Mouse (Mus musculus) stomach, embryonic 16.5 days (tissue): ENCODE measurements around the gene Gpx8. TPM values are rescaled to one million over a fixed set of nuclear protein-coding genes. Genes with fewer than 3 reads are reported as not detected.

Experiments
- ATAC-seq: fragments of 200-750 bp; cut with Nextera tagmentation; 2 replicates; pipeline ENCODE4 v1.8.0; 2017; ENCODE audit warnings: moderate number of reproducible peaks, moderate TSS enrichment; ENCODE audit not compliant: insufficient read depth, low FRiP score
- H3K27ac ChIP-seq: fragments of 300-500 bp; sonication (generic); 2 replicates; pipeline ENCODE4 v1.5.1; 2014; ENCODE audit warnings: low read length
- H3K27me3 ChIP-seq: fragments of 300-500 bp; sonication (generic); 2 replicates; pipeline ENCODE4 v1.6.1; 2014; ENCODE audit warnings: low read length, control low read depth, mixed read lengths; ENCODE audit not compliant: control insufficient read depth, insufficient read depth
- H3K36me3 ChIP-seq: fragments of 300-500 bp; sonication (generic); 2 replicates; pipeline ENCODE4 v1.6.1; 2014; ENCODE audit warnings: low read length; ENCODE audit not compliant: control insufficient read depth, insufficient read depth
- H3K4me1 ChIP-seq: fragments of 300-500 bp; sonication (generic); 2 replicates; pipeline ENCODE4 v1.6.1; 2014; ENCODE audit warnings: low read length, control low read depth, mixed read lengths; ENCODE audit not compliant: control insufficient read depth, insufficient read depth
- H3K4me2 ChIP-seq: fragments of 300-500 bp; sonication (generic); 2 replicates; pipeline ENCODE4 v1.6.1; 2014; ENCODE audit warnings: low read depth, low read length, mixed read lengths
- H3K4me3 ChIP-seq: fragments of 300-500 bp; sonication (generic); replicated peaks from 2 replicates; pipeline ENCODE4 v1.5.1; 2014; ENCODE audit warnings: mild to moderate bottlenecking, low read length
- H3K9ac ChIP-seq: fragments of 300-500 bp; sonication (generic); 2 replicates; pipeline ENCODE4 v1.6.1; 2014; ENCODE audit warnings: low read length
- H3K9me3 ChIP-seq: fragments of 300-500 bp; sonication (generic); replicated peaks from 2 replicates; pipeline ENCODE4 v1.6.1; 2016; ENCODE audit warnings: low read length, control low read depth; ENCODE audit not compliant: control insufficient read depth
- WGBS: fragments of 180-500 bp; shearing (Covaris S2); extraction: QIAGEN DNeasy Blood & Tissue Kit; methylation state at CpG from one replicate; pipeline ENCODE4 v1.1.7; 2014; 5-methylcytosine and 5-hydroxymethylcytosine counted together
- polyA plus RNA-seq: library from polyadenylated mRNA; unstranded; fragments of >200 nt; fragmentation: Nextera tagmentation; extraction: Ambion mirVana; gene quantifications from 2 replicates; pipeline ENCODE4 v1.2.1, GENCODE M21; 2015

Gene Gpx8
- polyA plus RNA-seq: 143 and 156 TPM in 2 replicates

DNA sequence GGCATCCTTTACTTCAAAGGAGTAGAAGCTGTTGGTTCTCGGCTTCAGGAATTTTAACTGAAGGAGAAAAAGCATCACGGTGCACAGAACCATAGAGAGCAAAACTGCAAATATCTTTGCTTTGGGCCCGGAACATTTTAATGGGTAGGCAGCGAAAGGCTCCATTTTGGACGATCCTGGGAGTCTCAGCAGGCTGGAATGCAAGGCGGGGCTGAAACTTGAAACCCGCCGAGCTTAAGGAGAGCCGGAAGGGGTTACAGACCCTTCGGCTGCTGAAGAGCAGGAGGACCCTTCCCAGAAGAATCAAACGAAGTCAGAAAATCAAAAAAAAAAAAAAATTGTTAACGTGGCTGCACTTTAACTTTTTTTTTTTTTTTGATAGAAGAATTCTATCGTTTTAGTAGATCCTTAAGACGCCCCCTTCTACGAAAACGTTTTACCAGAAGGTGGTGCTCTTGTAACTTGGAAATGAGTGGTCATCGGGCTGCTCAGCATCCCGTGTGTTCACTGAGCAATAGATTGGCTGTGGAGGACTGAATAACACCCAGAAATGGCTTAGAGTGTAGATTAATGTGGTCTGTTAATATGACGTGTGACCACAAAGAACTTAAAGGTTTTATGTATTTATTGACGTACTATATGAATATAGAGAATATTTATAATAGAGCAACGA, at the start of gene Gpx8:
Gpx8 (minus strand) TSS at position 200 of the 673 bp plus-strand sequence.
- Histone ChIP-seq H3K4me1 (no peaks in the 10 kb centered on the region; the same call in 1 of the 2 replicates), H3K27ac (peak within 1 kb of the TSS; percentile 80), H3K9me3 (no peaks in the 10 kb centered on the region), H3K4me3 (peak within 1 kb of the TSS; percentile 61), H3K9ac (peak within 1 kb of the TSS; percentile 67), H3K27me3 (no peaks in the 10 kb centered on the region), H3K36me3 (peaks cover 8% of the 10 kb centered on the region; the same call in 1 of the 2 replicates), H3K4me2 (peak within 1 kb of the TSS; percentile 50)
- ATAC-seq: peak; percentile 90; the same call in 1 of the 2 replicates
- 2% methylated on average over 21 of the region's 21 CpGs for WGBS

DNA sequence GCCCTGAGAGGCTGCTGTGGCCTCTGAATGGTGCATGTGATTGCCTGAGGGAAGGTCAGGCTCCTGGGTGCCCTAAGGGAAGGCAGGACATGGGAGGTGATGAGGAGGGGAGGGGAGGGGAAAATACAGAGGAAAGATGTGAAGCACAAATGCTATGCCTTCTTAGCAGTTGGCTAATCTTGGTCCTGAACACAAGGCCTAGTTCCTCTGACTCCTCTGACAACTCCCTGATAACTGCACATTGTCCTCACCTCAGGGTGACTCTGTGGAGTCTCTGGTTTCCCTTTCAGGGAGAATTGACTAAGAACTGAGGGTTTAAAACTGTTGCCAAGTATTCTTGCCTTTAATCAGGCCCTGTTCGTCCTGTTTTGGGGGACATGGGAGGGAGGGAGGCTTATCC, 48.4 kb upstream of the Gpx8 start:
- Histone ChIP-seq H3K4me3 (no peak overlapping the region), H3K36me3 (no peaks in the 10 kb centered on the region), H3K4me1 (no peaks in the 10 kb centered on the region), H3K4me2 (no peak overlapping the region), H3K9ac (no peak overlapping the region), H3K27me3 (no peaks in the 10 kb centered on the region), H3K27ac (no peak overlapping the region), H3K9me3 (no peaks in the 10 kb centered on the region)
- ATAC-seq: no peak
- 81% methylated on average over 1 of the region's 1 CpGs for WGBS

DNA sequence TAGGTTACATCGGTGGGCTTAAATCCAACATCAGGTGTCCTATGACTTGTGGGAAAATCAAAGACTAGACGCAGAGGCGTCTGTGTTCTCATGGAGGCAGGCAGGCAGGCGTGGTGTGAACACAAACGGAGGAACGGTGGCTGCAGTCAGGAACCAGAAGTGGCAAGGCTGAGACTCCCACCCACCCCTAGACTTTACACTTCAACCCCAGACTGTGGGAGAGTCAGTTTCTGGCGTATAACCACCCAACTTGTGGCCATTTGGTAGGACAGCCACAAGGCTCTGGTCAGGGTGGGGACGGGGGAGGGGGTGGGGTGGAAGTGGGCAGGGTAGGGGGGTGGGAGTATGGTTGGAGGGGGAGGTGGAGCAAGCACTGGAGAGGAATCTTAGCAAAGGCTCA, 44.3 kb upstream of the Gpx8 start:
- Histone ChIP-seq H3K4me1 (no peaks in the 10 kb centered on the region), H3K9me3 (no peaks in the 10 kb centered on the region), H3K27ac (no peak overlapping the region), H3K9ac (no peak overlapping the region), H3K36me3 (no peaks in the 10 kb centered on the region), H3K4me2 (no peak overlapping the region), H3K27me3 (no peaks in the 10 kb centered on the region), H3K4me3 (no peak overlapping the region)
- WGBS: 49% methylated on average over 8 of the region's 8 CpGs
- ATAC-seq: no peak

DNA sequence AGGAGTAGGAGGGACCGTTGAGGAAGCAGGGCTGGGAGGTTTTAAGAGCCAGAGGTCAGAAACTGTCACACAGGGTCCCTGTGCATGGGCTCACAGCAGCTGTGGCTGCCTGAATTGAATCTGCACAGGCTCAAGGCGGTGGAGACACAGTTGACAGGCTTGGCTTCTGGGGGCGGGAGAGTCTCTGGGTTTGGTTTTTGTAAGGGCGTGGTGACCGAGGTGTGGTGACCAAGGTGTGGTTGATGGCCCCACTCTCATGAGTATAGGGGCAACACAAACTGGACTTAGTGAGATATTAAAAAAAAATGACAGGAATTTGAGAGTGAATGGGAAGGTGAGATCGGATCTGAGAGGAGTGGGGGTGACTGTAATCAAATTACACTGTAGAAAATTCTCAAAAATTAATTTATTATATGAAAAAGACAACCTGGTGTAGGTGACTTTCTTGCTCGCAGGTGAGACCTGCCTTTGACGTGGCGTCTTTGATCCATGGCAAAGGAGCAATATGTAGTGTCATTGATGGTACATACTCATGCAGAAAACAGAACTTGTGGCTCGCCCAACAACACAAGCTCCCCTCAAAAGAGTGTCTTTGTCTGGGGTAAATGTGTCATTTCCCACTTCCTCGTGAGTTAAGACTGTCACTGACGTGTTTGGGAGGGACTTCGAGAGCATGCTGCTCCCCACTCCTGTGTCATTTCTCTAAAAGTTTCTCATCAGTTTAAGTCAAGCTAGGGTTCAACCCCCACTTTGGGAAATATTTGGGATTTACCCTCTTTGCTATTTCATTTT, 41.2 kb upstream of the Gpx8 start:
- H3K4me2 ChIP-seq: no peak overlapping the region
- H3K27me3 ChIP-seq: no peaks in the 10 kb centered on the region
- H3K36me3 ChIP-seq: no peaks in the 10 kb centered on the region
- no peak overlapping the region for H3K9ac ChIP-seq
- no peak overlapping the region for H3K27ac ChIP-seq
- WGBS: 70% methylated on average over 13 of the region's 13 CpGs
- ATAC-seq: no peak
- H3K4me3 ChIP-seq: no peak overlapping the region
- no peaks in the 10 kb centered on the region for H3K4me1 ChIP-seq
- no peaks in the 10 kb centered on the region for H3K9me3 ChIP-seq

DNA sequence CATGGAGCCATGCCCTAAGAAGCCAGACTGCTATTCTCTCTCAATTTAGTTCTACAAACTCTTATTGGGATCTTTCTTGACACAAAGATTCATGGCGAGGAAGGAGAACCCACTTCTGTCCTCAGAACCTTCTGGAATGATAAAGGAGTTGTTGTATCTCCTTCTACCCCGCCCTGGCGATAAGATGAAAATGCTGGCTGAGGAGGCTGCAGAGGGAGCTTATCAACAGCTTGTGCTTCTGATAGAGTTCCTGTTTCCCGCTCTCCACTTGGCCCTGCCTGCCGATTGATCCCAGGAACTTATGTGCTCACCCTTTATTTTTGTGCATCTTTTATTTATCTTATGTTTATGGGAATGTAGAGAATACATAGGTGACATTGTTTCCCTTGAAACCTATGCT, 38.5 kb upstream of the Gpx8 start:
- no peak overlapping the region for H3K9ac ChIP-seq
- no peak for ATAC-seq
- H3K4me2 ChIP-seq: no peak overlapping the region
- H3K36me3 ChIP-seq: no peaks in the 10 kb centered on the region
- no peaks in the 10 kb centered on the region for H3K9me3 ChIP-seq
- no peak overlapping the region for H3K27ac ChIP-seq
- WGBS: 64% methylated on average over 5 of the region's 5 CpGs
- no peak overlapping the region for H3K4me3 ChIP-seq
- H3K27me3 ChIP-seq: no peaks in the 10 kb centered on the region
- H3K4me1 ChIP-seq: no peaks in the 10 kb centered on the region

DNA sequence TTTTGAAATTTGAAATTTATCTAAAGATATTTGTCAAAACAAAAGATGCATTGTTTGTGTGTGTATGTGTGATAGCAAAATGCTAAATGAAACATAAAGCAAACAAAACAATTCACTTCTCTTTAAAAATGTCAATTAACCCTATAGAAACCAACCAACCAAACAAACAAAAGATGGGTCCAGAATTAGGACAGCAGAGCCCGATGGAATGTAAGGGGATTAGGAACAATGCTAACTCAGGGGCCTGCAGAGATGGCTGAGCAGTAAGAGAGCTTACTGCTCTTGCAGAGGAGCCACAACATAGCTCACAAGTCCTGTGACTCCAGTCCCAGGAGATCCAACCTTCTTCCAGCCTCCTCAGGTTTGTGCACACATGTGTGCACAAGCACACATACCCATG, 35.9 kb upstream of the Gpx8 start:
- no peaks in the 10 kb centered on the region for H3K27me3 ChIP-seq
- no peak for ATAC-seq
- 68% methylated on average over 1 of the region's 1 CpGs for WGBS

DNA sequence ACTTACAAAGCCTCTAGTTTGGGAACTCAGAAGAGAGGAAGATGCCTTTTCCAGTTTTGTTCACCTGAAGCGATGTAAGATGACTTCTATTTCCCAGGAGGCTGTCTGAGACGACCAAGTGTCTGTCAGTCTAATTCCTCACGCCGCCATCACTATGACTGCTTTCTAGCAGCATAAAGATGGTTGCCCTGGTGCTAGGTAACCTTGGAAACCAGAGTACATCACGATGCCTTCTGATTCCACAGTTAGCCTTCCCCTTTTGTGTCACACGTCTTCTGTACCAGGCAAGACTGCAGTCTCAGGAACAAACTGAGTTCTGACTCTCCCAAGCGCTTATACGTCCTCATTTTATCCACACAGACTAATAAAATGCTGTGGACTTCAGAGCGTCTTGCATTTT, 32.8 kb upstream of the Gpx8 start:
- no peak overlapping the region for H3K9ac ChIP-seq
- 85% methylated on average over 9 of the region's 9 CpGs for WGBS
- no peak for ATAC-seq
- no peak overlapping the region for H3K27ac ChIP-seq
- no peak overlapping the region for H3K4me2 ChIP-seq
- no peaks in the 10 kb centered on the region for H3K36me3 ChIP-seq
- no peaks in the 10 kb centered on the region for H3K9me3 ChIP-seq
- H3K4me3 ChIP-seq: no peak overlapping the region
- H3K27me3 ChIP-seq: no peaks in the 10 kb centered on the region
- H3K4me1 ChIP-seq: no peaks in the 10 kb centered on the region

More for the DNA sequence above, 35.9 kb upstream of the Gpx8 start:
- Histone ChIP-seq H3K36me3 (no peaks in the 10 kb centered on the region), H3K4me3 (no peak overlapping the region), H3K9me3 (no peaks in the 10 kb centered on the region), H3K4me1 (no peaks in the 10 kb centered on the region), H3K27ac (no peak overlapping the region), H3K4me2 (no peak overlapping the region), H3K9ac (no peak overlapping the region)

DNA sequence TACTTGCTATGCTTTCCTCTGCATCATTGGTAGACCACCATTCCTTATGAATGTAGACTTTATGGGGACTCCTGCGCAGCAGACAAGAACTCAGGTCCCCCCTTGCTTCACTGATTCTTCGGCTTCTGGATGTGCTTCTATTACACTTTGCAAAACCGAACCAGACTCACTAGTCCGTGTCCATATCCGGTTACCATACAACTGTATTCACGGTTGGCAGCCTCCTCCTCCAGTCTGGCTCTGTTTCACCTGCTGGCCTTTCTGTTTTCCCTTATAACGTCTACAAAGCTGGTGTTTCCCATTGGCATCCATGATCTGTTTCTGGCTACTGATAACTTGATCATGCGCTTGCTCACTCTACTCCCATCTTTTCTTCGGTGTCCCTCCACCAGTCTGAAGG, 18.3 kb upstream of the Gpx8 start:
- Histone ChIP-seq H3K4me3 (no peak overlapping the region), H3K4me2 (no peak overlapping the region), H3K27me3 (no peaks in the 10 kb centered on the region), H3K9me3 (no peaks in the 10 kb centered on the region), H3K9ac (no peak overlapping the region), H3K27ac (no peak overlapping the region), H3K4me1 (no peaks in the 10 kb centered on the region), H3K36me3 (no peaks in the 10 kb centered on the region)
- no peak for ATAC-seq
- 85% methylated on average over 9 of the region's 9 CpGs for WGBS

DNA sequence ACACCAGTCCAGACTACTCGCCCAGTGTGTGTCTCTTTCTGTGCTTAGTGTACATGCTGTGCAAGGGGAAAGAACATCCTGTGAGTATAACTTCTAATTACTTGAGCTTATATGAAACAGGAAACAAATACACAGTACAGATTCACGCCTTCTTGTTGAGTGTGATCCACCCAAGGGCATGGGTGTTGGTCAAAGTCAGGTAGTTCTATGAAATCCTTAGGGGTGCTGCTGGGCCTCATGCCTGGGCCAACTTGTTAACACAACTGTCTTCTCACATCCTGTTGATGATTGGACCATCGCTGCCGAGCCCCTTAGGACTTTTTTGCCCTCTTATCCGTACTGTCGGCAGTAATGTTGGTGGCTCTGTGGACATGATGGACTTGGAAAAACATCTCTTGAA, 15.5 kb upstream of the Gpx8 start:
- H3K27me3 ChIP-seq: no peaks in the 10 kb centered on the region
- no peaks in the 10 kb centered on the region for H3K4me1 ChIP-seq
- H3K36me3 ChIP-seq: no peaks in the 10 kb centered on the region
- ATAC-seq: no peak
- H3K9ac ChIP-seq: no peak overlapping the region
- H3K4me2 ChIP-seq: no peak overlapping the region
- no peaks in the 10 kb centered on the region for H3K9me3 ChIP-seq
- no peak overlapping the region for H3K4me3 ChIP-seq
- H3K27ac ChIP-seq: no peak overlapping the region
- 88% methylated on average over 6 of the region's 6 CpGs for WGBS
